ENCODE assay signal across 8 mouse cellular contexts in genomic region chr4:86885790-86886159, GRCm38 (mm10). TPM values are rescaled to one million over a fixed set of nuclear protein-coding genes. Genes with fewer than 3 reads are reported as not detected.
DNase-seq lines count a peak whose midpoint lies in the region; ATAC-seq and TF ChIP-seq lines count a peak whose summit lies in the region.

No protein-coding gene starts in this region.

- peak overlapping the region; percentile 25 for H3K4me2 ChIP-seq in embryonic facial prominence, embryonic 11.5 days (ENCODE audit: low read depth, low read length)
- H3K4me2 ChIP-seq in midbrain, embryonic 11.5 days: peak overlapping the region; percentile 36

- no peaks in the 10 kb centered on the region for H3K36me3 ChIP-seq in embryonic facial prominence, embryonic 11.5 days (replicated peaks; ENCODE audit: control insufficient read depth, insufficient read depth, low read depth, low read length)
- no peaks in the 10 kb centered on the region for H3K36me3 ChIP-seq in midbrain, embryonic 11.5 days (ENCODE audit: control insufficient read depth, insufficient read depth, low read length)

- ATAC-seq in embryonic facial prominence, embryonic 11.5 days (replicated peaks; ENCODE audit: insufficient number of reproducible peaks, low FRiP score, low TSS enrichment, low read depth): no peak
- ATAC-seq in inflammation-experienced regulatory T-cells, adult 6 months: peak; percentile 63
- no peak for ATAC-seq in midbrain, embryonic 11.5 days (ENCODE audit: low FRiP score)

- DNase-seq in layer of hippocampus, adult 2 months (ENCODE audit: low spot score in 2 of 2): no peak
- no peak for DNase-seq in layer of hippocampus, postnatal 25 days (ENCODE audit: extremely low spot score in 1 of 2, low spot score in 1 of 2)
- no peak for DNase-seq in embryonic facial prominence, embryonic 11.5 days (ENCODE audit: low spot score)
- DNase-seq in midbrain, embryonic 11.5 days (ENCODE audit: low spot score, missing footprints): no peak
- DNase-seq in frontal cortex, postnatal 10 days (ENCODE audit: low spot score in 2 of 2): no peak
- no peak for DNase-seq in layer of hippocampus, adult 8-10 months (ENCODE audit: low spot score in 2 of 2)
- DNase-seq in gastrocnemius, adult 8-10 months (ENCODE audit: low spot score in 2 of 2): no peak

- H3K4me1 ChIP-seq in embryonic facial prominence, embryonic 11.5 days (ENCODE audit: control insufficient read depth, insufficient read depth, low read length): no peaks in the 10 kb centered on the region
- no peaks in the 10 kb centered on the region for H3K4me1 ChIP-seq in midbrain, embryonic 11.5 days (ENCODE audit: control insufficient read depth, insufficient read depth, low read length)

- peak overlapping the region; percentile 62; the same call in 1 of the 2 replicates for H3K27ac ChIP-seq in layer of hippocampus, adult 2 months
- H3K27ac ChIP-seq in embryonic facial prominence, embryonic 11.5 days (replicated peaks; ENCODE audit: low read depth, low read length): no peak overlapping the region
- H3K27ac ChIP-seq in midbrain, embryonic 11.5 days (ENCODE audit: low read depth, low read length): no peak overlapping the region

- no peaks in the 10 kb centered on the region for H3K27me3 ChIP-seq in embryonic facial prominence, embryonic 11.5 days (ENCODE audit: control insufficient read depth, insufficient read depth, low read length)
- H3K27me3 ChIP-seq in midbrain, embryonic 11.5 days (ENCODE audit: control insufficient read depth, insufficient read depth, low read length): no peaks in the 10 kb centered on the region

- WGBS in embryonic facial prominence, embryonic 11.5 days: 63% methylated on average over 12 of the region's 12 CpGs
- WGBS in midbrain, embryonic 11.5 days: 65% methylated on average over 12 of the region's 12 CpGs

- TF ChIP-seq CTCF in layer of hippocampus, adult 2 months (conservative IDR thresholded peaks at IDR 0.05): no peak

- H3K4me3 ChIP-seq in layer of hippocampus, adult 2 months: peak overlapping the region; percentile 47
- peak overlapping the region; percentile 15; the same call in 1 of the 2 replicates for H3K4me3 ChIP-seq in embryonic facial prominence, embryonic 11.5 days (ENCODE audit: low read depth, low read length)
- H3K4me3 ChIP-seq in midbrain, embryonic 11.5 days (ENCODE audit: low read depth, low read length): no peak overlapping the region

- no peak overlapping the region for H3K9ac ChIP-seq in embryonic facial prominence, embryonic 11.5 days (replicated peaks; ENCODE audit: low read length)
- no peak overlapping the region for H3K9ac ChIP-seq in midbrain, embryonic 11.5 days (ENCODE audit: low read length)

- H3K9me3 ChIP-seq in embryonic facial prominence, embryonic 11.5 days (replicated peaks; ENCODE audit: control insufficient read depth, low read length): no peaks in the 10 kb centered on the region
- H3K9me3 ChIP-seq in midbrain, embryonic 11.5 days (ENCODE audit: control insufficient read depth, low read length): no peaks in the 10 kb centered on the region

RNA-seq across cellular contexts. Expression of gene Acer2, which starts 11.6 kb away (rescaled TPM):
- 1 to 10 TPM; 5.1 TPM for total RNA-seq in layer of hippocampus, adult 2 months (2021)
- 1 to 10 TPM; 3.6 to 4.3 TPM for total RNA-seq in layer of hippocampus, postnatal 25 days (2021)
- 16.7 and 20.2 TPM in 2 replicates for polyA plus RNA-seq in embryonic facial prominence, embryonic 11.5 days (2014; fragmentation: Nextera tagmentation; extraction: Ambion mirVana)
- polyA plus RNA-seq in inflammation-experienced regulatory T-cells, adult 6 months (2017; shearing (Covaris generic)): 1 to 10 TPM; 1.6 to 8.1 (median 6.5) TPM
- polyA plus RNA-seq in midbrain, embryonic 11.5 days (2014; fragmentation: Nextera tagmentation; extraction: Ambion mirVana): 7.0 and 9.2 TPM in 2 replicates
- 1 to 10 TPM; 5.9 to 8.1 (median 7.0) TPM for total RNA-seq in layer of hippocampus, adult 8-10 months (2022)
- 1 to 10 TPM in 3 of 4 experiments, under 1 TPM in 1; 0.89 to 3.0 (median 2.2) TPM for total RNA-seq in gastrocnemius, adult 8-10 months (2022)

RNA-seq across cellular contexts. Expression of gene Rps6, which starts 28.6 kb away (rescaled TPM):
- total RNA-seq in layer of hippocampus, adult 2 months (2021): 100 to 1,000 TPM; 437 to 445 TPM
- total RNA-seq in layer of hippocampus, postnatal 25 days (2021): 100 to 1,000 TPM; 393 to 434 TPM
- polyA plus RNA-seq in embryonic facial prominence, embryonic 11.5 days (2014; fragmentation: Nextera tagmentation; extraction: Ambion mirVana): 796 and 840 TPM in 2 replicates
- polyA plus RNA-seq in inflammation-experienced regulatory T-cells, adult 6 months (2017; shearing (Covaris generic)): 1,000 to 10,000 TPM; 1,929 to 2,891 (median 2,713) TPM
- polyA plus RNA-seq in midbrain, embryonic 11.5 days (2014; fragmentation: Nextera tagmentation; extraction: Ambion mirVana): 721 and 723 TPM in 2 replicates
- total RNA-seq in layer of hippocampus, adult 8-10 months (2022): 100 to 1,000 TPM; 398 to 518 (median 456) TPM
- total RNA-seq in gastrocnemius, adult 8-10 months (2022): 100 to 1,000 TPM; 382 to 465 (median 415) TPM
